Mouse (Mus musculus): ENCODE measurements around the gene Mapk1ip1l. TPM values are rescaled to one million over a fixed set of nuclear protein-coding genes. Genes with fewer than 3 reads are reported as not detected.
A peak's percentile ranks its signal among the peaks of the same experiment; 100 is the strongest.

Gene Mapk1ip1l
- polyA plus RNA-seq (2015; fragmentation: Nextera tagmentation; extraction: Ambion mirVana), result 27.0 and 28.0 TPM in 2 replicates

- Histone ChIP-seq H3K9ac (peak within 1 kb of the TSS; percentile 98), H3K9me3 (replicated peaks) (no peaks in the 10 kb centered on the region), H3K27ac (replicated peaks) (peak within 1 kb of the TSS; percentile 91), H3K4me3 (replicated peaks) (peak within 1 kb of the TSS; percentile 96), H3K36me3 (replicated peaks) (peaks cover 17% of the 10 kb centered on the region), H3K27me3 (no peaks in the 10 kb centered on the region), H3K4me2 (peak within 1 kb of the TSS; percentile 78), H3K4me1 (replicated peaks) (peaks cover 57% of the 10 kb centered on the region)
- WGBS (ENCODE audit: insufficient replicate concordance), result 1% methylated on average over 34 of the region's 34 CpGs
- peak; percentile 81 for ATAC-seq (ENCODE audit: insufficient read depth)
These were observed at the start of gene Mapk1ip1l for GRCm38 (mm10) chr14:47297785-47298407. Gene Mapk1ip1l, plus strand, starts transcription at chr14:47298266.

GRCm38 (mm10) chr14:47249839-47250238 lies 48.2 kb upstream of the Mapk1ip1l start:
- ATAC-seq (ENCODE audit: insufficient read depth), result no peak
- no peak overlapping the region for H3K27ac ChIP-seq (replicated peaks)

GRCm38 (mm10) chr14:47264866-47265265 lies 33.2 kb upstream of the Mapk1ip1l start:
- Histone ChIP-seq H3K4me2 (no peak overlapping the region), H3K27ac (replicated peaks) (no peak overlapping the region), H3K4me1 (replicated peaks) (no peaks in the 10 kb centered on the region), H3K9me3 (replicated peaks) (no peaks in the 10 kb centered on the region), H3K4me3 (replicated peaks) (no peak overlapping the region), H3K27me3 (no peaks in the 10 kb centered on the region), H3K9ac (no peak overlapping the region), H3K36me3 (replicated peaks) (peaks cover 88% of the 10 kb centered on the region)
- no peak for ATAC-seq (ENCODE audit: insufficient read depth)
- WGBS (ENCODE audit: insufficient replicate concordance), result 86% methylated on average over 3 of the region's 3 CpGs

More at GRCm38 (mm10) chr14:47249839-47250238, 48.2 kb upstream of the Mapk1ip1l start:
- no peak overlapping the region for H3K4me3 ChIP-seq (replicated peaks)
- no peaks in the 10 kb centered on the region for H3K9me3 ChIP-seq (replicated peaks)
- H3K4me1 ChIP-seq (replicated peaks), result no peaks in the 10 kb centered on the region
- no peaks in the 10 kb centered on the region for H3K27me3 ChIP-seq
- peaks cover 90% of the 10 kb centered on the region for H3K36me3 ChIP-seq (replicated peaks)
- H3K4me2 ChIP-seq, result no peak overlapping the region
- no peak overlapping the region for H3K9ac ChIP-seq
- WGBS (ENCODE audit: insufficient replicate concordance), result 82% methylated on average over 6 of the region's 6 CpGs

- no peaks in the 10 kb centered on the region for H3K4me1 ChIP-seq (replicated peaks)
- no peaks in the 10 kb centered on the region for H3K27me3 ChIP-seq
- H3K4me3 ChIP-seq (replicated peaks), result no peak overlapping the region
- H3K9me3 ChIP-seq (replicated peaks), result no peaks in the 10 kb centered on the region
- no peak for ATAC-seq (ENCODE audit: insufficient read depth)
- H3K9ac ChIP-seq, result no peak overlapping the region
- no peak overlapping the region for H3K4me2 ChIP-seq
- H3K36me3 ChIP-seq (replicated peaks), result peaks cover 87% of the 10 kb centered on the region
- 91% methylated on average over 8 of the region's 8 CpGs for WGBS (ENCODE audit: insufficient replicate concordance)
- no peak overlapping the region for H3K27ac ChIP-seq (replicated peaks)
These were observed 32.2 kb upstream of the Mapk1ip1l start for GRCm38 (mm10) chr14:47265829-47266228.

- no peak overlapping the region for H3K9ac ChIP-seq
- no peaks in the 10 kb centered on the region for H3K4me1 ChIP-seq (replicated peaks)
- H3K27ac ChIP-seq (replicated peaks), result no peak overlapping the region
- H3K9me3 ChIP-seq (replicated peaks), result no peaks in the 10 kb centered on the region
- H3K36me3 ChIP-seq (replicated peaks), result peaks cover 90% of the 10 kb centered on the region
- ATAC-seq (ENCODE audit: insufficient read depth), result no peak
- H3K4me2 ChIP-seq, result no peak overlapping the region
- no peak overlapping the region for H3K4me3 ChIP-seq (replicated peaks)
- WGBS (ENCODE audit: insufficient replicate concordance), result 93% methylated on average over 4 of the region's 4 CpGs
- no peaks in the 10 kb centered on the region for H3K27me3 ChIP-seq
These were observed 29.0 kb upstream of the Mapk1ip1l start for GRCm38 (mm10) chr14:47269056-47269455.

- Histone ChIP-seq H3K27me3 (no peaks in the 10 kb centered on the region), H3K4me2 (no peak overlapping the region), H3K27ac (replicated peaks) (no peak overlapping the region), H3K4me1 (replicated peaks) (peaks cover 6% of the 10 kb centered on the region), H3K4me3 (replicated peaks) (no peak overlapping the region), H3K36me3 (replicated peaks) (peaks cover 90% of the 10 kb centered on the region), H3K9ac (no peak overlapping the region), H3K9me3 (replicated peaks) (no peaks in the 10 kb centered on the region)
- no peak for ATAC-seq (ENCODE audit: insufficient read depth)
- 88% methylated on average over 2 of the region's 2 CpGs for WGBS (ENCODE audit: insufficient replicate concordance)
These were observed 28.4 kb upstream of the Mapk1ip1l start for GRCm38 (mm10) chr14:47269706-47270105.

GRCm38 (mm10) chr14:47273751-47274150 lies 24.3 kb upstream of the Mapk1ip1l start:
- Histone ChIP-seq H3K4me3 (replicated peaks) (no peak overlapping the region), H3K9ac (no peak overlapping the region)
- ATAC-seq (ENCODE audit: insufficient read depth), result no peak

GRCm38 (mm10) chr14:47275417-47275816 lies 22.6 kb upstream of the Mapk1ip1l start:
- peak overlapping the region; percentile 93 for H3K9ac ChIP-seq
- H3K4me1 ChIP-seq (replicated peaks), result peaks cover 21% of the 10 kb centered on the region
- ATAC-seq (ENCODE audit: insufficient read depth), result no peak
- no peaks in the 10 kb centered on the region for H3K9me3 ChIP-seq (replicated peaks)
- WGBS (ENCODE audit: insufficient replicate concordance), result 12% methylated on average over 3 of the region's 3 CpGs
- peak overlapping the region; percentile 84 for H3K4me2 ChIP-seq
- H3K4me3 ChIP-seq (replicated peaks), result peak overlapping the region; percentile 91
- peaks cover 50% of the 10 kb centered on the region for H3K36me3 ChIP-seq (replicated peaks)
- H3K27ac ChIP-seq (replicated peaks), result peak overlapping the region; percentile 99; the same call in 1 of the 2 replicates
- H3K27me3 ChIP-seq, result no peaks in the 10 kb centered on the region

More at GRCm38 (mm10) chr14:47273751-47274150, 24.3 kb upstream of the Mapk1ip1l start:
- Histone ChIP-seq H3K9me3 (replicated peaks) (no peaks in the 10 kb centered on the region), H3K4me1 (replicated peaks) (peaks cover 21% of the 10 kb centered on the region), H3K36me3 (replicated peaks) (peaks cover 55% of the 10 kb centered on the region), H3K4me2 (no peak overlapping the region), H3K27me3 (no peaks in the 10 kb centered on the region), H3K27ac (replicated peaks) (no peak overlapping the region)
- 89% methylated on average over 3 of the region's 3 CpGs for WGBS (ENCODE audit: insufficient replicate concordance)

- peak; percentile 8; the same call in 1 of the 2 replicates for ATAC-seq (ENCODE audit: insufficient read depth)
- H3K9ac ChIP-seq, result peak overlapping the region; percentile 93
- peak overlapping the region; percentile 99 for H3K27ac ChIP-seq (replicated peaks)
- WGBS (ENCODE audit: insufficient replicate concordance), result under 1% methylated on average over 22 of the region's 22 CpGs
- H3K4me2 ChIP-seq, result peak overlapping the region; percentile 84
- no peaks in the 10 kb centered on the region for H3K27me3 ChIP-seq
- peaks cover 21% of the 10 kb centered on the region for H3K4me1 ChIP-seq (replicated peaks)
- peak overlapping the region; percentile 91 for H3K4me3 ChIP-seq (replicated peaks)
- peaks cover 45% of the 10 kb centered on the region for H3K36me3 ChIP-seq (replicated peaks)
- H3K9me3 ChIP-seq (replicated peaks), result no peaks in the 10 kb centered on the region
These were observed 21.9 kb upstream of the Mapk1ip1l start for GRCm38 (mm10) chr14:47276036-47276603.

GRCm38 (mm10) chr14:47276637-47277393 lies 21.3 kb upstream of the Mapk1ip1l start, which contains the start of the genes Wdhd1 and Socs4:
Gene Wdhd1, minus strand, starts transcription at chr14:47276857.
Gene Socs4, plus strand, starts transcription at chr14:47276931.
- WGBS (ENCODE audit: insufficient replicate concordance), result under 1% methylated on average over 77 of the region's 77 CpGs
- H3K9me3 ChIP-seq (replicated peaks), result no peaks in the 10 kb centered on the region
- peak within 1 kb of the TSS; percentile 93 for H3K9ac ChIP-seq
- H3K4me3 ChIP-seq (replicated peaks), result peak within 1 kb of the TSS; percentile 91
- H3K27ac ChIP-seq (replicated peaks), result peak within 1 kb of the TSS; percentile 99
- peak within 1 kb of the TSS; percentile 84 for H3K4me2 ChIP-seq
- H3K36me3 ChIP-seq (replicated peaks), result peaks cover 43% of the 10 kb centered on the region
- no peaks in the 10 kb centered on the region for H3K27me3 ChIP-seq
- H3K4me1 ChIP-seq (replicated peaks), result peaks cover 21% of the 10 kb centered on the region
- ATAC-seq (ENCODE audit: insufficient read depth), result peak; percentile 95

- no peaks in the 10 kb centered on the region for H3K9me3 ChIP-seq (replicated peaks)
- no peak for ATAC-seq (ENCODE audit: insufficient read depth)
- peaks cover 27% of the 10 kb centered on the region for H3K4me1 ChIP-seq (replicated peaks)
- WGBS (ENCODE audit: insufficient replicate concordance), result 64% methylated on average over 2 of the region's 2 CpGs
- H3K36me3 ChIP-seq (replicated peaks), result peaks cover 26% of the 10 kb centered on the region
- no peak overlapping the region for H3K4me2 ChIP-seq
- H3K9ac ChIP-seq, result no peak overlapping the region
- H3K4me3 ChIP-seq (replicated peaks), result no peak overlapping the region
- H3K27me3 ChIP-seq, result no peaks in the 10 kb centered on the region
- H3K27ac ChIP-seq (replicated peaks), result no peak overlapping the region
These were observed 19.0 kb upstream of the Mapk1ip1l start for GRCm38 (mm10) chr14:47279058-47279457.

Measured in liver, embryonic 15.5 days (tissue).